Mouse (Mus musculus) midbrain, embryonic 14.5 days (tissue): Measurements from ENCODE around the gene Car3. TPM values are rescaled to one million over a fixed set of nuclear protein-coding genes. Genes with fewer than 3 reads are reported as not detected.

Experiments used
- ATAC-seq: fragments of 200-750 bp; cut with Nextera tagmentation; 2 replicates; pipeline ENCODE4 v1.8.0; 2017; ENCODE audit warnings: moderate number of reproducible peaks, moderate library complexity; ENCODE audit not compliant: low FRiP score, low TSS enrichment
- DNase-seq: peaks from one replicate; pipeline ENCODE4 v3.0.0-alpha.2; 2015
- H3K27ac ChIP-seq: fragments of 300-500 bp; sonication (generic); replicated peaks from 2 replicates; pipeline ENCODE4 v1.5.1; 2014; ENCODE audit warnings: mild to moderate bottlenecking, low read depth, low read length, moderate library complexity
- H3K27me3 ChIP-seq: fragments of 300-500 bp; sonication (generic); 2 replicates; pipeline ENCODE4 v1.6.1; 2014; ENCODE audit warnings: low read length, control low read depth, mixed read lengths; ENCODE audit not compliant: control insufficient read depth, insufficient read depth
- H3K36me3 ChIP-seq: fragments of 300-500 bp; sonication (generic); 2 replicates; pipeline ENCODE4 v1.6.1; 2014; ENCODE audit warnings: low read length, control low read depth; ENCODE audit not compliant: control insufficient read depth, insufficient read depth
- H3K4me1 ChIP-seq: fragments of 300-500 bp; sonication (generic); 2 replicates; pipeline ENCODE4 v1.6.1; 2014; ENCODE audit warnings: mild to moderate bottlenecking, antibody characterized with exemption, low read length, control low read depth; ENCODE audit not compliant: control insufficient read depth, insufficient read depth
- H3K4me2 ChIP-seq: fragments of 300-500 bp; sonication (generic); 2 replicates; pipeline ENCODE4 v1.6.1; 2014; ENCODE audit warnings: mild to moderate bottlenecking, low read length, moderate library complexity
- H3K4me3 ChIP-seq: fragments of 300-500 bp; sonication (generic); replicated peaks from 2 replicates; pipeline ENCODE4 v1.5.1; 2014; ENCODE audit warnings: low read depth, low read length
- H3K9ac ChIP-seq: fragments of 300-500 bp; sonication (generic); replicated peaks from 2 replicates; pipeline ENCODE4 v1.6.1; 2014; ENCODE audit warnings: mild to moderate bottlenecking, low read length, moderate library complexity
- H3K9me3 ChIP-seq: fragments of 300-500 bp; sonication (generic); 2 replicates; pipeline ENCODE4 v1.6.1; 2016; ENCODE audit warnings: low read length, control low read depth, mixed read lengths; ENCODE audit not compliant: control insufficient read depth
- WGBS: fragments of 180-500 bp; shearing (Covaris S2); extraction: QIAGEN DNeasy Blood & Tissue Kit; methylation state at CpG from one replicate; pipeline ENCODE4 v1.1.7; 2014; 5-methylcytosine and 5-hydroxymethylcytosine counted together
- polyA plus RNA-seq: library from polyadenylated mRNA; unstranded; fragments of >200 nt; fragmentation: Nextera tagmentation; extraction: Ambion mirVana; gene quantifications from 2 replicates; pipeline ENCODE4 v1.2.1, GENCODE M21; 2014

The Car3 gene
- polyA plus RNA-seq, 1 experiment from 2014 or later, result 1.8 TPM

DNA sequence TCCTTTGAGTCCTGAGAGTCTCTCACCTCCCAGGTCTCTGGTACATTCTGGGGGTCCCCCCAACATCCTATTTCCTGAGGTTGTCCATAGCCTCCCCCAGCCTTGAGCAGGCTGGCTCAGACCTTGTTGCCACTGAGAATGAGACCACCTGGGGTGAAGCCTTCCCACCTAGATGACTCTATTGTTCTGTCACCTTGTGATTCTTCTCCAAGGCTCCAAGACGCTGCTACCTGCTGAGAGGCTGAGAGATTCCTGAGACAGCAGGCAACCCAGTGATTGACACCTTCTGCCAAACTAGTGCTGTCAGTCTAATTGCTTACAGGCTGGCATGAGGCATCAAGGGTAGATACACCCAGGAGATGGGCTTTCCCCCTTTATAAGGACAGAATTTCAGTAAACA is 44.0 kb downstream of the Car3 start:
- H3K4me3 ChIP-seq, result no peak overlapping the region
- H3K4me2 ChIP-seq, result no peak overlapping the region
- 43% methylated on average over 1 of the region's 1 CpGs for WGBS
- H3K9me3 ChIP-seq, result no peaks in the 10 kb centered on the region
- no peaks in the 10 kb centered on the region for H3K4me1 ChIP-seq
- ATAC-seq (no peak), DNase-seq (no peak)
- H3K36me3 ChIP-seq, result no peaks in the 10 kb centered on the region
- H3K9ac ChIP-seq, result no peak overlapping the region
- no peaks in the 10 kb centered on the region for H3K27me3 ChIP-seq
- no peak overlapping the region for H3K27ac ChIP-seq

DNA sequence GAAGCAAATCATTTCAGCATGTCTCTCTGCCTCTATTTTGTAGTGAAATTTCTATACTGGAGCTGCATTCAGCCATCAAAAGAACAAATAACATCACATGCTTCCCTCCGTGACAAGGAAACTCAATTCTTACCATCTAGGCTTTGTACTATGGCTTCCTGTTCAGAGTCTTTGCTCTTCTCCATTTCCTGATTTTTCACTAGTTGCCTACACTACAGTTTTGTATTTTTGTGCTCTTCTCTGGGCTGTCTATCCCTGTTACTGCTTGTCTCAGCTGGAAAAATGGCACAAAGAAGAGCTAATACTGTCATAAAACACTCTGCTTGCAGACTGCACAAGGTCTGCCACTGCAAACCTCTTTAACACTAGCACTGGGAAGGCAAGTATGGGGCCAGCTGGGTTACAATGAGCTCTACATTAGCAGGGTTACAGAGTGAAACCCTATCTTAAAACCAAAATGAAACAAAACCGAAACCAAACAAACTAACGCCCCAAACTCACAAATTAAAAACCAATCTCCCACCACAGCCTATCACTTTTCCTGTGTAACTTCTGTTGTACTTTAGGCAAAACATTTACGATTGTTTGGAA is 48.8 kb downstream of the Car3 start:
- WGBS, result 91% methylated on average over 4 of the region's 4 CpGs
- Histone ChIP-seq H3K4me3 (no peak overlapping the region), H3K9me3 (no peaks in the 10 kb centered on the region), H3K27me3 (no peaks in the 10 kb centered on the region), H3K27ac (no peak overlapping the region), H3K4me2 (no peak overlapping the region), H3K4me1 (no peaks in the 10 kb centered on the region), H3K36me3 (no peaks in the 10 kb centered on the region), H3K9ac (no peak overlapping the region)
- DNase-seq (no peak), ATAC-seq (no peak)

DNA sequence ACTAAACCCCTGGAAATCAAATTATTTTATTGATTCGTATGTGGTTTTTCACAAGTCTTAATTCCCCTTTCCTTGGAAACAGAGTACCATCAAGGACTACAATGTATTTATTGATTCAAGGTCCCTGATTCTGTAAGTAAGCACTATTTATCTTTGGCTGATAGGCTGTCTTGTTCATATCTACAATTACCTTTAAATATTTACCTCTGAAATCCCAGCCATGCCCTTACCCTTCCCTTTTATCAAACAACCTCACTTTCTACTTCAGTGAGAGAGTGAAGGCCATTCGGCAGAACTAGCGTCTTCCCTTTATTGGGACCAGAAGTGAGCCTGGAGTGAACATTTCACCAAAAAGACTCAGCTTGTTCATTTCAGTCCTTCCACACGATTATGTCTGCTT is 50.5 kb downstream of the Car3 start:
- no peaks in the 10 kb centered on the region for H3K4me1 ChIP-seq
- H3K36me3 ChIP-seq, result no peaks in the 10 kb centered on the region
- WGBS, result 93% methylated on average over 4 of the region's 4 CpGs
- no peak overlapping the region for H3K4me2 ChIP-seq
- no peak overlapping the region for H3K27ac ChIP-seq
- H3K9ac ChIP-seq, result no peak overlapping the region
- H3K27me3 ChIP-seq, result no peaks in the 10 kb centered on the region
- ATAC-seq (no peak), DNase-seq (no peak)
- no peak overlapping the region for H3K4me3 ChIP-seq
- H3K9me3 ChIP-seq, result no peaks in the 10 kb centered on the region

DNA sequence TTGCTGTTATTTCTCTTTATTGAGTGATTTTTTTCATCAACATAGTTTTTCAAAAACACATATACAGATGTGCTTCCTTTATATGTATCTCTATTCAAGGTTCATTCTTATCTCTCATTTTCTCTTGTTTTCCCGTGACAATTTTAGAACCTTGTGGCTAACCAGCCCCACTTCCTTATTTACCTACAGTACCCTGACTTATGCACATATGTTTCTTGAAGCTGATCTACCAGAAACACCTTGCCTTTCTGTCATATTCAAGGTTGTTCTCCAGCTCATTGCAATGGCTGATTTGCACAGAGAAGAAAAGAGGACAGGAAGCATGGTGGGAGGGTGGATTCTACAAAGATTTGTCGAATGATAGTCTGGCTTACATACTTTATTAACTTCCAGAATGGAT is 52.0 kb downstream of the Car3 start:
- Histone ChIP-seq H3K27me3 (no peaks in the 10 kb centered on the region), H3K9ac (no peak overlapping the region), H3K4me2 (no peak overlapping the region), H3K4me1 (no peaks in the 10 kb centered on the region), H3K27ac (no peak overlapping the region), H3K36me3 (no peaks in the 10 kb centered on the region), H3K4me3 (no peak overlapping the region), H3K9me3 (no peaks in the 10 kb centered on the region)
- DNase-seq (no peak), ATAC-seq (no peak)
- WGBS, result 95% methylated on average over 2 of the region's 2 CpGs

DNA sequence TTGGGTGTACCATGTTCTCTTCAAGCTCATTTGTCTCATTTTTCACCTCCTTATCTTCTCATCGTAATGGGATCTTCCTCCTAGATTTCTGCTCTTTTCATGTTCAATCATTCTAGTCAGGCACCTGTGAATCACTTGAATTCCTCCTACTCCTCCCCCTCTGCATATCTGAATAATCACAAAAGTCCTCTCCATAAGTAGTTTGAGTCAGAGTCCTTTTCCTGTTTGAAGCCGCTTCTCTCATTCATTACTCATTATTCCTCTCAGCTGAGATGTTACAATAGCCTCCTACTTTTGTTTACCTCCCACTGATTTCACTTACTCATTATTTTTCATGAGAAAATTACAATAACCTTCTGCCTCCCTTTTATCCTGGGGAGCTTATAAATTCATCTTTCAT is 53.9 kb downstream of the Car3 start:
- no peaks in the 10 kb centered on the region for H3K36me3 ChIP-seq
- H3K4me1 ChIP-seq, result no peaks in the 10 kb centered on the region
- 41% methylated on average over 2 of the region's 2 CpGs for WGBS
- H3K4me2 ChIP-seq, result no peak overlapping the region
- H3K27me3 ChIP-seq, result no peaks in the 10 kb centered on the region
- H3K9ac ChIP-seq, result no peak overlapping the region
- ATAC-seq, result no peak
- no peaks in the 10 kb centered on the region for H3K9me3 ChIP-seq
- H3K4me3 ChIP-seq, result no peak overlapping the region
- no peak overlapping the region for H3K27ac ChIP-seq
- no peak for DNase-seq

Other genes with a start within 250 kb of the Car3 start
- gene Car13, start 221.8 kb upstream of the Car3 start, polyA plus RNA-seq, result 0.50 TPM in 1 of 2 replicates, not detected in the other
- gene Car1, start 55.1 kb upstream of the Car3 start, polyA plus RNA-seq, result not detected in 2 replicates
- 10.4 and 18.8 TPM in 2 replicates for gene Car2, start 22.8 kb downstream of the Car3 start, polyA plus RNA-seq